Mouse (Mus musculus) heart, adult 2 months (tissue): Measurements from ENCODE around the gene Kifc5b.

Experiments
- CTCF ChIP-seq: fragments of 200-600 bp; IDR thresholded peaks from 2 replicates; pipeline ENCODE4 v1.8.1; 2022; ENCODE audit warnings: antibody characterized with exemption, mild to moderate bottlenecking, moderate library complexity
- EP300 ChIP-seq: fragments of 200-500 bp; IDR thresholded peaks from 2 replicates; pipeline ENCODE4 v1.6.1; 2011; ENCODE audit warnings: low read depth, low read length, control low read depth; ENCODE audit not compliant: insufficient read depth
- POLR2A ChIP-seq: fragments of 200-500 bp; IDR thresholded peaks from 2 replicates; pipeline ENCODE4 v1.6.1; 2011; ENCODE audit warnings: mild to moderate bottlenecking, low read depth, low read length, control low read depth; ENCODE audit not compliant: insufficient read depth

DNA sequence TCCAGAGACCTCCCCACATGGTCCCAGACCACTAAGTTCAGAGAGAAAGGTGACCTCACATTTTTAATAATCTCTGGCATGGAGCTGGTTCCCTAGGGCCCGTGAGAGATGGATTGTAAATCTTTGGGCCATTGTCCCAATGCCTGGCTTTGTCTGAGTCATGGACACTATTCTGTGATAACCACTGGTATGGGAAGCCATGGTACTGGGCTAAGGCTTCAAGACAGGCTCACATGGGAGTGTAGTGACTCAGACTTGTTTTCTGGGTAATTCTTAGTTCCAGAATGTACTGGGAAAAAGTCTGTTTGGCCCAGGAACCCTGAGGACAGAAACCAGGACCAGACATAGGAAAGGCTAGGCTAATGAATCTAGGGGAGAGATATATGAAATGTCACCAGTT, 34.2 kb upstream of the Kifc5b start:
- no peak for TF ChIP-seq POLR2A
- TF ChIP-seq CTCF: no peak
- TF ChIP-seq EP300: no peak
